Mouse (Mus musculus): ENCODE results near the gene Ccng2.

GRCm38 (mm10) chr5:93260983-93261382 lies 6.1 kb upstream of the Ccng2 start:
- TF ChIP-seq EP300 (IDR thresholded peaks at IDR 0.05; ENCODE audit: low read depth): no peak
- no peak for TF ChIP-seq CTCF (IDR thresholded peaks at IDR 0.05; ENCODE audit: low read depth)

Measured in liver, postnatal 0 days (tissue).